Mouse (Mus musculus): ENCODE measurements at regions not wholly inside any gene's neighbourhood (a gene's known extent, or its start where the extent isn't known, plus 50 kb on each side); places are given as distances from the start of the nearest gene placed in this dataset.

GRCm38 (mm10) chr5:148644345-148644744, 91.8 kb upstream of the Ubl3 start:
- H3K9ac ChIP-seq (ENCODE audit: low read depth, low read length, severe bottlenecking): no peak overlapping the region
- WGBS: 90% methylated on average over 7 of the region's 7 CpGs
- no peaks in the 10 kb centered on the region for H3K36me3 ChIP-seq (ENCODE audit: control insufficient read depth, insufficient read depth, low read length)
- H3K4me1 ChIP-seq (ENCODE audit: control insufficient read depth, insufficient read depth, low read length): peaks cover 18% of the 10 kb centered on the region
- H3K9me3 ChIP-seq (ENCODE audit: control insufficient read depth, low read length): no peaks in the 10 kb centered on the region
- TF ChIP-seq POLR2A (IDR thresholded peaks at IDR 0.05; ENCODE audit: borderline replicate concordance, extremely low read depth, insufficient read depth, insufficient read length): no peak
- no peak overlapping the region for H3K27ac ChIP-seq (replicated peaks; ENCODE audit: low read depth, low read length)
- H3K4me2 ChIP-seq (replicated peaks; ENCODE audit: low read depth, low read length, severe bottlenecking): no peak overlapping the region
- no peaks in the 10 kb centered on the region for H3K27me3 ChIP-seq (ENCODE audit: control insufficient read depth, insufficient read depth, low read length)
- ATAC-seq (ENCODE audit: low FRiP score, low read depth) (no peak), DNase-seq (ENCODE audit: low spot score) (no peak)
- H3K4me3 ChIP-seq (replicated peaks; ENCODE audit: low read length): no peak overlapping the region

- no peak for TF ChIP-seq POLR2A (IDR thresholded peaks at IDR 0.05; ENCODE audit: borderline replicate concordance, extremely low read depth, insufficient read depth, insufficient read length)
- no peak for DNase-seq (ENCODE audit: low spot score)
- Histone ChIP-seq H3K4me3 (replicated peaks; ENCODE audit: low read length) (no peak overlapping the region), H3K27me3 (ENCODE audit: control insufficient read depth, insufficient read depth, low read length) (no peaks in the 10 kb centered on the region), H3K36me3 (ENCODE audit: control insufficient read depth, insufficient read depth, low read length) (no peaks in the 10 kb centered on the region), H3K4me1 (ENCODE audit: control insufficient read depth, insufficient read depth, low read length) (peaks cover 19% of the 10 kb centered on the region), H3K9me3 (ENCODE audit: control insufficient read depth, low read length) (no peaks in the 10 kb centered on the region), H3K9ac (ENCODE audit: low read depth, low read length, severe bottlenecking) (no peak overlapping the region), H3K4me2 (replicated peaks; ENCODE audit: low read depth, low read length, severe bottlenecking) (no peak overlapping the region), H3K27ac (replicated peaks; ENCODE audit: low read depth, low read length) (no peak overlapping the region)
- ATAC-seq (ENCODE audit: low FRiP score, low read depth): no peak
- WGBS: 34% methylated on average over 15 of the region's 15 CpGs
Observed at GRCm38 (mm10) chr5:148641652-148642395, 89.2 kb upstream of the Ubl3 start.

- TF ChIP-seq POLR2A (IDR thresholded peaks at IDR 0.05; ENCODE audit: borderline replicate concordance, extremely low read depth, insufficient read depth, insufficient read length): no peak
- H3K27ac ChIP-seq (replicated peaks; ENCODE audit: low read depth, low read length): no peak overlapping the region
- H3K4me1 ChIP-seq (ENCODE audit: control insufficient read depth, insufficient read depth, low read length): peaks cover 18% of the 10 kb centered on the region
- no peak overlapping the region for H3K4me3 ChIP-seq (replicated peaks; ENCODE audit: low read length)
- no peak for ATAC-seq (ENCODE audit: low FRiP score, low read depth)
- H3K4me2 ChIP-seq (replicated peaks; ENCODE audit: low read depth, low read length, severe bottlenecking): no peak overlapping the region
- no peak for DNase-seq (ENCODE audit: low spot score)
- H3K36me3 ChIP-seq (ENCODE audit: control insufficient read depth, insufficient read depth, low read length): no peaks in the 10 kb centered on the region
- WGBS: 47% methylated on average over 12 of the region's 14 CpGs
- no peaks in the 10 kb centered on the region for H3K9me3 ChIP-seq (ENCODE audit: control insufficient read depth, low read length)
- H3K9ac ChIP-seq (ENCODE audit: low read depth, low read length, severe bottlenecking): no peak overlapping the region
- no peaks in the 10 kb centered on the region for H3K27me3 ChIP-seq (ENCODE audit: control insufficient read depth, insufficient read depth, low read length)
Observed at GRCm38 (mm10) chr5:148640523-148640922, 87.9 kb upstream of the Ubl3 start.

DNA sequence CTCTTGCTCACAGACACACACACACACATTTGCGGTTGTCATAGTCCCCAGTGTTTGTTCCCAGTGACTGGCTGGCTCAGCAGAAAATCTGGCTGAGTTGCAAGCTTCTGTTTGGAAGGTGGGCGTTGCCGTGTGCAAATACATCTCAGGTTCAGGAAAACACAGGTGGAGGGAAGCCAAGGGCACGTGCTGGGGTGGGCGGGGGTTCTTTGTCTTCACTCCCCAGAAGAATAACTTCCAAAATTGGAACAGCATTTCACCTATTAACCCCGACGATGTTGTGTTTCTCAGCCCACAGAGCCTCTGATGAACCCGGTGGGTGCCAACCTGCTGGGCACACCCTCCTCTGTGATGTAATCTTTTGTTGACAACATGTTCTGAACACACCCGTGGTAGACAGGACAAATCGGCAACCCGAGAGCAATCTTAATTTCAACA, 82.3 kb upstream of the Ubl3 start:
- Histone ChIP-seq H3K36me3 (ENCODE audit: control insufficient read depth, insufficient read depth, low read length) (no peaks in the 10 kb centered on the region), H3K9ac (ENCODE audit: low read depth, low read length, severe bottlenecking) (no peak overlapping the region), H3K27ac (replicated peaks; ENCODE audit: low read depth, low read length) (no peak overlapping the region), H3K4me2 (replicated peaks; ENCODE audit: low read depth, low read length, severe bottlenecking) (no peak overlapping the region), H3K9me3 (ENCODE audit: control insufficient read depth, low read length) (no peaks in the 10 kb centered on the region), H3K27me3 (ENCODE audit: control insufficient read depth, insufficient read depth, low read length) (no peaks in the 10 kb centered on the region), H3K4me3 (replicated peaks; ENCODE audit: low read length) (no peak overlapping the region), H3K4me1 (ENCODE audit: control insufficient read depth, insufficient read depth, low read length) (peaks cover 32% of the 10 kb centered on the region)
- TF ChIP-seq POLR2A (IDR thresholded peaks at IDR 0.05; ENCODE audit: borderline replicate concordance, extremely low read depth, insufficient read depth, insufficient read length): no peak
- DNase-seq (ENCODE audit: low spot score): no peak
- no peak for ATAC-seq (ENCODE audit: low FRiP score, low read depth)
- 60% methylated on average over 11 of the region's 11 CpGs for WGBS

DNA sequence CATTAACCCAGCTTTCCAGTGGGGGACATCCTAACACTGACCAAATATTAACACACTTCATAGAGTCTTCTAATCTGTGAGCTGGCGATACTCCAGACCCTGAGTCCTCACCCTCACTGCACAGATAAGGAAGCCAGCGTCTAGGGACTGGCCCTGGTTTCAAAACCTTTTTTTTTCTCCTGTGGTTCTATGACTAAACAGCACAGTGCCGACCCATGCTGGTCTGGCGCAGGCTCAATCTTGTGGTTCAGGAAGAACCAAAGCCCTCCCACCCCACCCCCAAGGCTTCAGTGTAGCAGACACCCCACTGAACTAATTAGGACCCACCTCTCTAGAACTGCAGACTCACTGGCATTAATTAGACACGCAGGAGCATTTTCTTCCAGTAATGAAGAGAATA, 81.4 kb upstream of the Ubl3 start:
- DNase-seq (ENCODE audit: low spot score) (no peak), ATAC-seq (ENCODE audit: low FRiP score, low read depth) (no peak)
- Histone ChIP-seq H3K4me3 (replicated peaks; ENCODE audit: low read length) (no peak overlapping the region), H3K9ac (ENCODE audit: low read depth, low read length, severe bottlenecking) (no peak overlapping the region), H3K4me1 (ENCODE audit: control insufficient read depth, insufficient read depth, low read length) (peaks cover 32% of the 10 kb centered on the region), H3K27ac (replicated peaks; ENCODE audit: low read depth, low read length) (no peak overlapping the region), H3K27me3 (ENCODE audit: control insufficient read depth, insufficient read depth, low read length) (no peaks in the 10 kb centered on the region), H3K36me3 (ENCODE audit: control insufficient read depth, insufficient read depth, low read length) (no peaks in the 10 kb centered on the region), H3K9me3 (ENCODE audit: control insufficient read depth, low read length) (no peaks in the 10 kb centered on the region), H3K4me2 (replicated peaks; ENCODE audit: low read depth, low read length, severe bottlenecking) (no peak overlapping the region)
- no peak for TF ChIP-seq POLR2A (IDR thresholded peaks at IDR 0.05; ENCODE audit: borderline replicate concordance, extremely low read depth, insufficient read depth, insufficient read length)
- 55% methylated on average over 5 of the region's 5 CpGs for WGBS
